Mouse (Mus musculus): ENCODE results near the gene Mrap2.
"Not testable (repeated sequence)": the region's sequence is repeated elsewhere in the genome, so short reads cannot be mapped to it uniquely, and the experiment has no call there.

Gene Mrap2

DNA sequence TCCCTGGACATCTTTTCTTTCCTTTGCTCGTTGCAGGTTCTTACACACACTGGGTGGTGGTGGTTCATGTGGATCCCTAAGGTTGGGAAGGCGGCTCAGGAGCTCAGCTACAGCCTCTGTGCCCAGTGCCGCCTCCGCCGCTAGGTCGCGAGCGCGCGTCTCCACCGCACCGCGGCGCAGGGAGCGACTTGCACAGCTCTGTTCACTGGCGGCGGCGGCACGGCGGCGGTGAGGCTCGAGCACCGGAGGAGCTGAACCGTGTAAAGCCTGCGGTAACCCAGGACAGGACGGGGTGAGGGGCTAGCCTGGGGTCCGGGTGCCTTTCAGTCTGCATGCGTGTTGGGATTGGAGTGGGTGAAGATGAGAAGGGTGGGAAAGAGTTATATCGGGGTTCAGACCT lies at the start of gene Mrap2:
Gene Mrap2, plus strand, starts transcription at position 201 of the 400 bp plus-strand sequence.
- DNase-seq (ENCODE audit: low spot score): peak; percentile 31

DNA sequence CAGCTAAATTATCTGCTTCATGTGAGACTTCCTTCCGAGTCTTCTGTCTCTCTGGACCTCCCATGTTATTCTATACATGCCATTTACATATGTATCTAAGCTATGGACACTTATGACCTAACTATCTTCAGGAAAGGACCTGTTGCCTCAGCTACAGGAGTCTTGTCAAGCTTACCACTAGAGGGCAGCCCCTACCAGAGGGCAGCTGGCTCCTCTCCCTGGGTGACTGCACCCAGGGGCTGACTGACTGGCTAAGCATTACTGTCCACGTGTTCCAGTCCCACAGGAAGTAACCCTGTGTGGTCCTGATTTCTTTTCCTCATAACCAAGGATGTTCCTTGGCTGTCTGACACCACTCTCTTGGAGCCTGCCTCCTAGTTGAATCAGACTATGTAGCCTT lies 46.1 kb upstream of the Mrap2 start:
- peak; percentile 2 for DNase-seq (ENCODE audit: low spot score)

DNA sequence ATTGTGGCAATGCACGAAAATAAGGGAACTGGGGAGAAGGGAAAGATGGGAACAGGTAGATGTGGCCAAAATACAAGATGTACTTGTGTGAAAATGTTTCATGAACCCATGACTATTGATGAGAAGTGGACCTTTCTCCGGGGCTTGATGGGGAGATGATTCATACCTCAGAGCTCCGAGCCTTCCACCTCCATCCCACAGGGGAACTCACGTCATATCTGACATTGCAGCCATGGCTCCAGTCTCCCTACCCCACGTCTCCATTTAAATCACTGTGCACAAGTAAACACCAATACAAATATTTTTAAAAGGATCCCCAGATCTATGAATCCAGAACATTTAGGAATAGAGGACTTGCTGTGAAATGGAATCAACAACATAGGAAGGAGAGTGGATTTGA lies 29.1 kb upstream of the Mrap2 start:
- DNase-seq (ENCODE audit: low spot score): no peak

DNA sequence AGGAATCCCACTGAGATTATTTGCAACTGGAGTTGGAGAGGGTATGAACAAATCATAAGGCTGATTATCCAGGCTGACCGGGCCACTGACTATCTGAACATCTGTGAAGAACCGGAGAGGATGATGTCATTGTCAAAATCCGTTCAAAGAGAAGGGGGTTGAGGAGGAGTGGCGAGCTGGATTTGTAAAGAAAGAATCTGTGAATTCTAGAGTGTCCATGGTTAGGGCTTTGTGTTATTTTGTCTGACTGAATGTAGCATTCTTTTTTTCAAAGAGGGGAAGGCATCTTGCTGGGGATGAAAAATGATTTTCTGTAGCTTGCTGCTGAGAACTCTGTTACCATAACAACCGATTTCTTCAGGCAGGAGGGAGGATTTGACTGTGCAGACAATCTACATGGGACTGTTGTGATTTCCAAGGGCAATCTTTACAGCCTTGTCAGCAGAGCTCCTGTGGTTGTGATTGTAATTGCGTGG lies 28.6 kb upstream of the Mrap2 start:
- no peak for DNase-seq (ENCODE audit: low spot score)

GRCm38 (mm10) chr9:87115978-87116377 lies 28.1 kb upstream of the Mrap2 start:
- no peak for DNase-seq (ENCODE audit: low spot score)

- DNase-seq (ENCODE audit: low spot score): no peak
Measured at GRCm38 (mm10) chr9:87118996-87119395, 25.1 kb upstream of the Mrap2 start.

GRCm38 (mm10) chr9:87121956-87122493 lies 22.1 kb upstream of the Mrap2 start:
- no peak for DNase-seq (ENCODE audit: low spot score)

DNA sequence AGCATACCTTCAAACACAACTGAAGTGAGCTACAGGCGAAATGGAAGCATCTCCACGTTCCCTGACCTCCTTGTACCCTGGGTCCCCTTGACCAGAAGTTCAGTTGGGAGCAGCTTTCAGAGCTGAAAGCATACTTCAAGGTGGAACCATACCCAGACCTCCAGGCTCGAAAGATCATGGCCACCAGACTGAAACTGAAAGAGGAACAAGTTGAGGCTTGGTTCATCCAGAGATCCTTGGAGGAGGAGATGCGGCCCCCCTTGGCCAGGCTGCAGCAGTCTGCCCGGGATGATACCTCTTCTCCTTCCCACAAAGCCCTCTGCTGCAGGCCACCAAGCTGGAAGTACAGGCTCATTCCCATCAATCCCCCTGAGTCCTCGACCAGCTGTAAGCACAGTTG lies 17.1 kb upstream of the Mrap2 start:
- not testable (repeated sequence) for DNase-seq (ENCODE audit: low spot score)

DNA sequence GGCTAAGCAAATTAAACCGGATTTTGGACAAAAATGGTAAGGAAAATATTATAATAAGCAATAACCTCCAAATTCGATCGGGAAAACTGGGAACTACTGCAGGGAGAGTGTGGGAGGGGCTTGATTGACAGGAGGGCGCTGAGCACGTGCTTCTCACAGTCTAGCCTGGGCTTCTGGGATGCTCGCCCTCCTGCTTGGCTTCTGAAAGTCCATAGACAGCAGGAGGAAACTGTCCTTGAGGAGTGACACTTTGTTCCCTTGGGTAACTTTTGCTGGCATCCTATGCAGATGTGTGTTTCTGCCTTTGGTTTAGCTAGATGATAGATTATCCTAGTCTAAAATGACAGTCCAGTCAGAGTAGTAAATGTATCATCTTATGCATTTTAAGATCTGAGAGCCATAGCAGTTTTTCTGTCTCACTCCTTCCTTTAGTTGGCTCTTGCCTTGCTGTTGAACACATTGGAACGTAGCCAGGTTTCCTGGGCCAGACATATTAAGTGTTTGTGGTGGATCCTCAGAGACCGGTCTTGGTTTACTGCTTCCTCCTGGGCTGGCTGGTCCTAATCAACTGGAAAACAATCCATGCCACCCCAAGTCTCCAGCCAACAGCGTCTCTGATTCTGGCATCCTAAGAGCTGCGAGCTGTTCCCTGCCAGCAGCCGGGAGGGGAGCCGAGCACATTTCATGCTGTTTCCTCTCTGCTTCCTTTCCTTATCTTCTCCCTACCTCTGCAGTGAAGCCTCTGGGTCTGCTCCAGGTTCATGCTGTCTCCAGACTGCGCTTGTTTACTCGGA lies 8.1 kb upstream of the Mrap2 start:
- DNase-seq (ENCODE audit: low spot score): no peak

GRCm38 (mm10) chr9:87143076-87143475 lies 1.0 kb upstream of the Mrap2 start:
- DNase-seq (ENCODE audit: low spot score): no peak

DNA sequence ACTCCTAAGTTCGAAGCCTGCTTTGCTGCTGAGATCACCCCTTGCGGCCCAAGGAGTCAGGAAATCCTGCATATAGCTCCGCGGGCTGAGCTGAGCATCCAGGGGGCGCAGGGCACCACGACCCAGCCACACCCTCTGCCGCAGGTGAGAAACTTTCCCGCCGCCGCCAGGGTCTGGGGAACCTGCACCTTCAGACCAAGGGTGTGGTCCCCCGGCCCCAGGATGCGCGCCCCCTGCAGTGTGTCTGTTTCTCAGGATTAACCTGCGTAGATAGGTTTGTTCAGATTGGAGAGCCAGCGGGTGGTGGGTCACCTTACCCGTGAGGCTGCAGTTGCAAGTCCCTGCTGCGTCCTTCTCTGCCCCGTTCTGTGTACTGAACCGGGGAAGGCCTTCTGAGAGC lies 426 bp downstream of the Mrap2 start:
- no peak for DNase-seq (ENCODE audit: low spot score)

DNA sequence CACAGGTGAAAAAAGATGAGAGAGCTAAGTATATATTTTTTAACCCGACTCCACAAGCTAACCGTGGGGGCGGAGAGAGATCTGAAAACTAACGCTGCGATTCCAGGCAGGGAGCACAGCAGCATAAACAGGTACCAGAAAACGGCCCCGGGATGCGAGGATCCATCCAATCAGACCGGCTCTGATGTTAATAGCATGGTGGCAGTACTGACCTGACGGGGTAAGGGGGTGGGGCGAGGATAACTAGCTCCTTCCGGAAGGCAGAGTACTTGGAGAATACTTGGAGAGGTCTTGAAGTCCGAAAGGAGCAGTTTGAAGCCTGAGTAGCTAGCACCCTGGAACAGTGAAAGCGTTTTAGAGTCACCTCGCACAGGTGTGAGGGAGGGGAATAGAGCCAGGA lies 1.1 kb downstream of the Mrap2 start:
- DNase-seq (ENCODE audit: low spot score): no peak

DNA sequence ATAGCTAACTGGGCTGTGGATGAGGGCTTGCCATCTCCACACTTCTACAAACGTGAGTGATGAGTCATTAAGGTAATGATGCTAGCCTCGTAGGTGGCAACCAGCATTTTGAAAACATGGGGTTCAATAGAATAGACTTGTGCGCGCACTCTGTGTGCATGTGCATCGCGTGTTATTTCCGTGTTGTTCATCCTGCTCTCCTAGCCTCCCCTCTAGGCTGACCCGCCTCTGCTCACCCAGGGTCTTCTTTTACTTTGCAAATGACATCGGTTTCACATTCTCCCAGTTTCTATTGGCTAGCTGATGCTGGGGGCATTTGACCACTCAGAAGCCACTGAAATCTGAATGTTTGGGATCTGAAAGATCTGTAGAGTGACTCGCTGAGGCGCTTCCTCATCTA lies 1.6 kb downstream of the Mrap2 start:
- DNase-seq (ENCODE audit: low spot score): no peak

DNA sequence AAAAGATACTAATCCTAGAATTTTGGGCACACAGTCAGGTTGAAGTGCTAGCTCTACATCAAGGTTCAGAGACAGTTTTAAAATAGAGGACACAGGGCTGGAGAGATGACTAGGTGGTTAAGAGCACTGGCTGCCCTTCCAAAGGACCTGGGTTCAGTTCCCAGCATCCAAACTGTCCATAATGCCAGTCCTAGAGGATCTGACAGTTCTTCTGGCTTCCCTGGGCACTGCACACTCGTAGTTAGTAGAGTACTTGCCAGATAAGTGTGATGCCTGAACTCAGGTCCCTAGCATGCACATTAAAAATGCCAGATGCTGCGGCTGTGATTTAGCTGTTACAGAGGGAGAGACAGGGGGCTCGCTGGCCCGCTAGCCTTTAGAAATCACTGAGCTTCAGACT lies 2.3 kb downstream of the Mrap2 start:
- DNase-seq (ENCODE audit: low spot score): no peak

DNA sequence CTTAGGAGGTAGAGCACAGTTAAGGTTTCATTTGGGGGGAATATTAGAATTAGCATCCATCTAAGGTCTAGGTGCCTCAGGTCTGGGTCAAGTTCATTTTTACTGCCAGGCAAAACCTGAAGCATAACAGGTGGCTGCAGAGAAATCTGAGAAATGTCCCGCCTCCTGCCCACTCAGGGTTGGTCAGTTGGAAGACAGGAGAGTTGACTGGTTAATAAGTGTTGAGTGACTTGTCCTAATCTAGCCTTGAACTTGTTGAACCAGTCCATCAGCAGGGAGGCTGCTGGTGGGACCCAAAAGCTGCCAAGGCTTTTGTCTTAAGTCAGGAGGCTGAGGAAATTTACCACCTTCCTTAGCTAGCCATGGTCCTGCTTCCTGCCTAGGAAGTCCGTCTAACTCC lies 3.8 kb downstream of the Mrap2 start:
- DNase-seq (ENCODE audit: low spot score): no peak

GRCm38 (mm10) chr9:87152641-87153325 lies 8.7 kb downstream of the Mrap2 start:
- DNase-seq (ENCODE audit: low spot score): no peak

DNA sequence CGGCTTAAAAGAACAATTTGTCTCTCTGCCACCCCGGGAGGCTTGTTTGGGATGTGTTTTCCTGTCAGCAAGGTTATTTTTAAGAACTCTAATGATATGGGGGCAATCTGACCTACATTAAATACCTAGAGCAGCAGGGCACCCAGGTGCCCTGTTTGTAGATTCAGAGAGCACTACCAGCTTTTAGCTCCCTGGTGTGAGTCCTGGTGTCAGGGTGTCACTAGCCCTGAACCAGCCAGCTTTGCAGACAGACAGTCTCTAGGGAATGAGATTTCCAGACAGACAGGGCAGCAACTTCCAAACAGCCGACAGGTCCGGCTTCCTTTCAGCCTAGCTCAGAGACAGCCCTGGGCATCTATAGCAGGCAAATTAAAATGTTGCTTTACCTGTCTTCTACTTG lies 18.5 kb downstream of the Mrap2 start:
- DNase-seq (ENCODE audit: low spot score): no peak

DNA sequence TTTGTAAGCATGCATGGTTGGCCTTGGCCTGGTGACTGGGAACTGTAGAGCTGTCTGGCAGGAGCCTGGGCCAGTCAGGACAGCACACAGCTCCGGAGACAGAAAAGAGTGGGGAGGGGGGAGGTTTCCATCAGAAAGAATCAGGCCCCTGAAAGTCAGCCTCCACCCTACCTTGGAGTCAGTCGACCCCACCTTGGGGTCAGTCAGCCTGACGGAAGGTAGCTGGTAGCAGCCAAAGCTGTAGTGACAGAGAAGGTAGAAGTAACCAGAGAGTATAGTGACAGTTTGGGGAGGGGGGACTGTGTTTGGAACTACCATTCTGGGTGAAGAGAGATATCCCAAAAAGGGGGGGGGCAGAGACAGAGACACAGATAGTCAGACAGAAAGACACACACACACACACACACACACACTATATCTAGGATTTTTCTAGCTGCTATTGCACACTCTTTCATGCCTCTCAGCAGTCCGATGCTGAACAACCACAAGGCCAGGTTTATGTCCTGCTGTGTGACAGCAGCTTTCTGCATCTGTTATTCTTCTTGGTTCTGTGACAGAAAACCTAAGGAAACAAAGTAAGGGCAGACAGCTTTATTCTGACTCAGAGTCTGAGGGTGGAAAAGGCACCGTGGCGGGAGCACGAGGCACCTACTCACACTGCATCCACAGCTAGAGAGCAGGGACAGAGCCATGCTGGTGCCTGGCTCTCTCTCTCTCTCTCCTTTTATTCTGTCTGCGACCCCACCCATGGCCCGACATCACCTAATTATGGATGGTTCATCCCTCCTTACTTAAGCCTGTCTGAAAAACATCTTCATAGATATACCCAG lies 23.1 kb downstream of the Mrap2 start:
- no peak for DNase-seq (ENCODE audit: low spot score)

GRCm38 (mm10) chr9:87168051-87168450 lies 23.9 kb downstream of the Mrap2 start:
- peak; percentile 23 for DNase-seq (ENCODE audit: low spot score)

GRCm38 (mm10) chr9:87169144-87169543 lies 25.0 kb downstream of the Mrap2 start:
- DNase-seq (ENCODE audit: low spot score): no peak

GRCm38 (mm10) chr9:87170891-87171290 lies 26.8 kb downstream of the Mrap2 start:
- no peak for DNase-seq (ENCODE audit: low spot score)

GRCm38 (mm10) chr9:87171517-87171916 lies 27.4 kb downstream of the Mrap2 start:
- DNase-seq (ENCODE audit: low spot score): no peak

All from ovary, adult 18-20 months (tissue).